Mouse (Mus musculus) T-helper 2 cell (primary cell): ENCODE data around the gene 2010300C02Rik.

Experiments used
- in situ Hi-C: fragments of 300-600 bp; cut with MboI, MseI; formaldehyde crosslinking; loops from one replicate; pipeline ENCODE4 v1.15.1; 2025; ENCODE audit warnings: high pct_unique_total_duplicates

Gene 2010300C02Rik

DNA sequence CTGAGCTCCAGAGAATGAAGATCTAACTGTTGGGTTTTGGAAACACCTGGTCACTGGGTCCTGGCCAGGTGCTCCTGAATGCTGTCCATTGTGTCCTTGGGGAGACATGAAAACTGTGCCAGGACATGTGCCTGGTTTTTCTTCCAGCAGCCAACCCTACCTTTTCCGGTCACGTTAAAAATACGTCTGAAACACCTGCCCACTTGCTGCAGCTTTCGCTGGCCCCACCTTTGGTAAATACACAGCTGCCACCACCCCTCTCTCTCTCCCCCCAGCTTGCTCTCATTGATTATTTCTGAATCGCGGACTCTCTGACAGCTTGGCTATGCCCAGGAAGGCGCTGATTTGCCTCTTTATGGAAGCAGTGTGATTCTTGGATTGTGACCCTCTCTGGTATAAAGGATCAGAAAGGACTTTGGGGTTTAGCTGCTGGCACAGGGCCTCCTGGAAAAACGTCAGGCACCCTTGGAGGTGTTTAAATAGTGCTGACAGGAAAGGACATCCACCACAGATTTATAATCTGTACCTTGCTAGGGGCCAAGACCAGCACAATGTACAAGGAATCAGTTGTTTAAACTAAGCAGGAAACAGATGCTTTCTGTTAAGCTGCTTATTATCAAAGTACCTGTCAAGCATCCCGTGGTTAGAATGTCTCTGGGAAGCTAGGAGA, 136.0 kb downstream of the 2010300C02Rik start:
- in situ Hi-C loops, result no loop called here

DNA sequence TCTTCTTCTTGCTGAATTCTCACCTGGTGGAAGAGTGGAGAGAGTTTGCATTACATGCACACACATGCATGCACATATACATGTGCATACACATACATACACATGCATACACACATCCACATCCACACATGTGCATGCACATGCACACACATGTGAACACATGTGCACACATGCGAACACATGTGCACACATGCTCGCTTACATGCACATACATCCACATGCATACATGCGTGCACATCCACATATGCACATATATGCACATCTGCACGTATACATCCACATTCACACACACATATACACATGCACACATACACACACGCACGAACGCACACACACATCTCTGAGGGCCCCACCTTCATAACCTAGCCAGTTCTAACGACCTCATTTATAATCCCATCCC, 136.7 kb downstream of the 2010300C02Rik start:
- in situ Hi-C loops, result no loop called here

DNA sequence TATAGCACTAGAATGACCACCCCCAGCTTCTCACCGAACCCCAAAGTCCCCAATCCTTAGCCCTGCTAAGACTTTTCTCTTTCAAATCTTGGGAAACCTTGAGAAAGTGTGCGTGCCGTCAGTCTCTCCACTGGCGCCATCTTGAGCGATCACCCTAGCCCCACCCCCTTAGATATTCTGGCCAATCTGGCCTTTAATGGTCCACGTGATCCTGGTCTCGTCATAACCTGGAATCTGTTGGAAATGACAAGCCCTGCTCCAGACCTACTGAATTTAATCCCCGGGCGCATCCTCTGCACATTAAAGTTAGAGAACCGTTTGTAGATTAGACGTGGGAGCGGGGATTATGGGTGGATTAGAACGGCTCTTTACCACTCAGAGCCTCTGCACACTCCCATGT, 140.2 kb downstream of the 2010300C02Rik start:
- in situ Hi-C loops, result no loop called here

DNA sequence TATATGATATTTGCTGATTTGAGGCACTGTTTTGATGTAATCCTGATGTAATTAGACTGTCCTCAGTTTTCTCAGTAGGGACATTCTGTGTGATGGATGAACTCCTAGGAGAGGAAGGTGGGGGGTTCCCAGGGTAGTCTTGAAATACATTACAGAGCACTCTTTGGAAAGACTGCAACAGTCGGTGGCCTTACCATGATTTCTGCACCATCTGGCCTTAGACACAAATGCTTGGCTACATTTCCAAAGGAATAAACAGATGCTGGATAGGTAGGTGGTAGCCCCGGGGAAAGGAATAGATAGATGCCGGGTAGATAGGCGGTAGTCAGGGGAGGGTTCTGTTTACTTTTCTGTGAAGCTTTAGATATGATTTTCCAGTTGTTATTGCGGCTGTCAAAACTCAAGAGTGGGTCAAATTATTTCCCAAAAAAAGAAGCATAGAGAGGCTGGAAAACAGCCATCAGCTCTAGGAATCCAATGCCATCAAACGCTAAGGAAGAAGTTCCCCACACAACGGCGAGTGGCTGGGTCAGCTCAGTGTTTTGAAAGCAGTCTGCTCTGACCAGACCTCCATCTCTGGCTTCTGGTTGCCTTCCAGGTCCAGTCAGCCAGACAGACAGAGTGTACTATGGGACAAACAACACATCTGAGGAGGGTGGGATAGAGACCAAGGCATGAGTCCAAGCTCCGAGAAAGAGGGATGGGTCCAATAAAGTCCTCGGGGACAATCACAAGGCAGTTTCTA, 147.2 kb downstream of the 2010300C02Rik start:
- in situ Hi-C loops, result no loop called here

DNA sequence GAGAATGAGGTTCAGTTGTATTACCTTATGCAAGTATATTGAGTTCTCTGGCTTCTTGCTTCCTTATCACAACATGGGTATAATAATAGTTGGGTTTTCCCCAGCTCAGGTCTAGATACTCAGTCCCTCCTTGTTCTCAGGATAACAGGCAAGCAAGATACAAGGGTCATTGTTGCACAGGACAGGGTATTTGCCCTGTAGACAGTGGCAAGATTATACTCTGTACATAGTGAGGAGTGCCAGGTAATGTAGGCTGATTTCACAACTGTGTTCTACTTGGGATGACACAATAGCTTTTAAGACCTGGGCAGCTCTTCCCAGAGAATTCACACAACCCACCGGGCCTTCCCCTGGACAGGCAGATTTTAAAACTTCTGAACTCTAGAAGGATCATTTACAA, 151.5 kb downstream of the 2010300C02Rik start:
- in situ Hi-C loops, result no loop called here

DNA sequence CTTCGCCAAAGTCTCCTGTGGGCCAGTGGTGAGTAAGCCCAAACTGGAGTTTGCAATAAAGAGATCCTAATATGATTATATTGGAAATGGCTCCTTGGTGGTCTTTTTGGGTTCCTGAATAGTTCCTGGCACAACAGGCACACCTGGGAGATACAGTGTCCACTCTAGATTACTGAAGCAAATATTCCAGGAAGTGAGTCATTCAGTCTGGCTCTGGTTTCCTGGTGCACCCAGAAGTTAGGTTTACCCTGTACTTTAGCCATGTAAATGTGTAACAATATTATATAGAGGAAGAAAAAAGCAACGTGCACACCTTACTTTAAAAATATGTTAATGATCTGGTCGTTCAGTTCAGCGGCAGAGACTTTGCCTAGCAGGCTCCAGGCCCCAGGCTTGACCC, 153.1 kb downstream of the 2010300C02Rik start:
- in situ Hi-C loops, result no loop called here

DNA sequence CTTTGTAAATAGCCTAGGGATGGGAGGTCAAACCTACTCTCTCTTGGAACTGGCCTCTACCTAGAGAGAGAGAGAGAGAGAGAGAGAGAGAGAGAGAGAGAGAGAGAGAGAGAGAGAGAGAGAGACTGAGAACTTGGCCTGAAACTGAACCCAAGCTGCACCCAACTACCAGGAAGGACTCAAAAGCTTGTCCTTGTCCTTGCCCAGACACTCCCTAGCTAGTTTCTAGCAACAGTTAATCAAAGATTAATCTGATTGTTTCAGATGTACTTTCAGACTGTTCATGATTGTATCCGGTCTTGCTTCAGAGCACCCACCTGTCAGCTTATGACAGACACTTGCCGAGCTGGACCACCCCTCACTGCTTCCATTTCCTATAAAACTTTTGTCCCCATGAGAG, 153.5 kb downstream of the 2010300C02Rik start:
- in situ Hi-C loops, result no loop called here

DNA sequence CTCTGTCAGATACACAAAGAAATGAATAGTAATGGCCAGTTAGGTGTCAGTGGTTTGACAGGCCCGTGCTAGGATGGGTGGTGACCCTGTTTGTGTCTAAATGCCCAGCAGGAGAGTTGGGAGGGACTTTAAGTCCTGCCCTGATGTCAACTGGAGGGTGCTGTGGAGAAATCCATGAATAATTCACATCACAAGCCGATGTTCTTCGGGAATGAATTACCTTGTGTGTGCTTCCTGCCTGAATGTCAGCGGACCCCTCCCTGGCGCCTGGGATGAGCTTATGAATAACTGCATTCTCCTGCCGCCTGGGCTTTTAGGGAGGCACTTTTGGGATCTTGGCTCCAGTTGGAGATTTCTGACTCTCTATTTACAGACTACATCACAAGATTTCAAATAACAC, 154.5 kb downstream of the 2010300C02Rik start:
- in situ Hi-C loops, result no loop called here

DNA sequence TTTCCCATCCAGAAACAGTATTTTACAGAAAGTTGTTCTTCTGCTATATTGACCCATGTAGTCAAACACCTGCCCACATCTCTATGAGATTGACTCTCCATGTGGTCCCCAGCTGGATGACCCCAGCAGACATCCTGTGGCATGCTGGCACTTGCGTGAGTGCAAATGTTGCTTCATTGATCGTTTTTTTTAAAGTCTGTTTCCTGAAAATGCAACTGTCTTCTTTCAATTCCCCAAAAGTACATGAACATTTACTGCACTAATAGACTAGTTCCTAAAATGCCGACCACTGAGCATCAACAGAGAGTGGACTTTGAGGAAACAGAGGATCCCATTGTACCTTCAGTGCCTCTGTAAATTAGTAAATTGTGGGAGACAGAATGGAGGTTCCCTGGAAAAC, 157.9 kb downstream of the 2010300C02Rik start:
- in situ Hi-C loops, result no loop called here
